In genomic region chr1:153317486-153318260, GRCm38 (mm10) we compare ENCODE assay signal across 9 mouse cellular contexts. TPM values are rescaled to one million over a fixed set of nuclear protein-coding genes. Genes with fewer than 3 reads are reported as not detected.
DNase-seq lines count a peak whose midpoint lies in the region; ATAC-seq lines count a peak whose summit lies in the region.
"Had no signal": no experiment of that assay in that cellular context is flagged by ENCODE, and none has a peak within 500 bp of the region (broad histone marks: within the 10 kb centered on the region; RNA-seq: fewer than 3 reads in every experiment).

No protein-coding gene starts in this region.

- H3K9ac ChIP-seq in kidney, embryonic 16.5 days (replicated peaks; ENCODE audit: low read length), result no peak overlapping the region
- H3K9ac ChIP-seq in forebrain, embryonic 12.5 days, result no peak overlapping the region

- H3K4me3 ChIP-seq in kidney, embryonic 16.5 days (ENCODE audit: low read length), result no peak overlapping the region
- H3K4me3 ChIP-seq in embryonic facial prominence, embryonic 10.5 days, result no peak overlapping the region
- no peak overlapping the region for H3K4me3 ChIP-seq in forebrain, embryonic 12.5 days (replicated peaks)

- 66% methylated on average over 16 of the region's 16 CpGs for WGBS in kidney, embryonic 16.5 days
- 72% methylated on average over 16 of the region's 16 CpGs for WGBS in embryonic facial prominence, embryonic 10.5 days
- 85% methylated on average over 16 of the region's 16 CpGs for WGBS in forebrain, embryonic 12.5 days

- no peak for ATAC-seq in kidney, embryonic 16.5 days (ENCODE audit: low FRiP score, low TSS enrichment)
- ATAC-seq in forebrain, embryonic 12.5 days (ENCODE audit: low FRiP score), result no peak

- no peaks in the 10 kb centered on the region for H3K27me3 ChIP-seq in kidney, embryonic 16.5 days (ENCODE audit: insufficient read depth, low read length)
- H3K27me3 ChIP-seq in embryonic facial prominence, embryonic 10.5 days (replicated peaks; ENCODE audit: low read depth, poor library complexity, severe bottlenecking), result no peaks in the 10 kb centered on the region
- no peaks in the 10 kb centered on the region for H3K27me3 ChIP-seq in forebrain, embryonic 12.5 days

- peak overlapping the region; percentile 48 for H3K27ac ChIP-seq in kidney, embryonic 16.5 days (ENCODE audit: low read length)
- 0 out of 2 replicates have a peak overlapping the region, but pooled peaks have one; percentile 10 for H3K27ac ChIP-seq in embryonic facial prominence, embryonic 10.5 days (replicated peaks)
- no peak overlapping the region for H3K27ac ChIP-seq in forebrain, embryonic 12.5 days

- no peaks in the 10 kb centered on the region for H3K9me3 ChIP-seq in kidney, embryonic 16.5 days (ENCODE audit: low read length)
- no peaks in the 10 kb centered on the region for H3K9me3 ChIP-seq in embryonic facial prominence, embryonic 10.5 days
- no peaks in the 10 kb centered on the region for H3K9me3 ChIP-seq in forebrain, embryonic 12.5 days

- no peak for DNase-seq in kidney, adult 11 months
- peak; percentile 52 for DNase-seq in CD4-positive, CD25-positive, alpha-beta regulatory T cell, adult 2 months (ENCODE audit: low read depth, low spot score)
- no peak for DNase-seq in embryonic facial prominence, embryonic 10.5 days (ENCODE audit: low spot score)
- peak; percentile 41 to 57 for DNase-seq in kidney, postnatal 4 days
- DNase-seq in embryo, embryonic 9.5 days (ENCODE audit: extremely low spot score), result no peak
- DNase-seq in embryo, embryonic 11 days, result no peak
- DNase-seq: thymus, adult 2 months had no signal

- 0 out of 2 replicates have a peak, but pooled peaks cover 9% of the 10 kb centered on the region for H3K36me3 ChIP-seq in kidney, embryonic 16.5 days (ENCODE audit: insufficient read depth, low read length)
- peaks cover 18% of the 10 kb centered on the region; the same call in 1 of the 2 replicates for H3K36me3 ChIP-seq in embryonic facial prominence, embryonic 10.5 days (replicated peaks)
- H3K36me3 ChIP-seq in forebrain, embryonic 12.5 days (replicated peaks), result no peaks in the 10 kb centered on the region

- H3K4me1 ChIP-seq in kidney, embryonic 16.5 days (ENCODE audit: insufficient read depth, low read length), result peaks cover 63% of the 10 kb centered on the region
- H3K4me1 ChIP-seq in embryonic facial prominence, embryonic 10.5 days, result peaks cover 27% of the 10 kb centered on the region
- H3K4me1 ChIP-seq in forebrain, embryonic 12.5 days, result peaks cover 16% of the 10 kb centered on the region; the same call in 1 of the 2 replicates

- no peak overlapping the region for H3K4me2 ChIP-seq in kidney, embryonic 16.5 days (replicated peaks; ENCODE audit: low read depth, low read length)
- H3K4me2 ChIP-seq in forebrain, embryonic 12.5 days, result no peak overlapping the region

RNA-seq across cellular contexts. Expression of gene Lamc1, which starts 14.9 kb away (rescaled TPM):
- polyA plus RNA-seq in kidney, embryonic 16.5 days (2015; fragmentation: Nextera tagmentation; extraction: Ambion mirVana), result 105 and 109 TPM in 2 replicates
- polyA plus RNA-seq in embryonic facial prominence, embryonic 10.5 days (2016; fragmentation: Nextera tagmentation; extraction: Ambion mirVana), result 26.5 and 28.4 TPM in 2 replicates
- 26.0 and 26.3 TPM in 2 replicates for polyA plus RNA-seq in forebrain, embryonic 12.5 days (2016; fragmentation: Nextera tagmentation; extraction: Ambion mirVana)

Comparison
In these comparisons a context has a peak if more than half of its experiments do, and no peak if none do; other contexts are left out.
1. DNase-seq: peak in CD4-positive, CD25-positive, alpha-beta regulatory T cell, adult 2 months (single experiment) and kidney, postnatal 4 days (2 of 2); none in kidney, adult 11 months (single experiment), embryonic facial prominence, embryonic 10.5 days (single experiment), embryo, embryonic 9.5 days (single experiment) and embryo, embryonic 11 days (single experiment).